Mouse (Mus musculus) CH12.LX (cell line): ENCODE results near the gene Gm5447. TPM values are rescaled to one million over a fixed set of nuclear protein-coding genes. Genes with fewer than 3 reads are reported as not detected.

Experiments
- DNase-seq: peaks from one replicate; pipeline ENCODE4 v3.0.0-alpha.2; 2013; ENCODE audit errors: extremely low read depth
- H3K27ac ChIP-seq: 2 replicates; pipeline ENCODE4 v1.5.1; 2012; ENCODE audit warnings: low read depth, mild to moderate bottlenecking, control low read depth, moderate library complexity; ENCODE audit not compliant: insufficient read depth
- H3K27me3 ChIP-seq: replicated peaks from 2 replicates; pipeline ENCODE3; 2012; ENCODE audit warnings: inconsistent platforms
- H3K36me3 ChIP-seq, 2 experiments: replicated peaks in 1 of 2; 2 replicates each; pipeline versions ENCODE3 to v1.6.1; 2012; ENCODE audit warnings: inconsistent platforms in 1 of 2, low read length in 1 of 2, mild to moderate bottlenecking in 1 of 2, mixed read lengths in 1 of 2, moderate library complexity in 1 of 2; ENCODE audit not compliant: control insufficient read depth in 1 of 2, insufficient read depth in 1 of 2
- H3K4me1 ChIP-seq, 2 experiments: 2 replicates each; pipeline ENCODE4 v1.6.1; 2012; ENCODE audit warnings: inconsistent platforms in 1 of 2, moderate library complexity in 1 of 2; ENCODE audit not compliant: insufficient read depth in 2 of 2, control insufficient read depth in 1 of 2
- H3K4me2 ChIP-seq: 2 replicates; pipeline ENCODE4 v1.6.1; 2012; ENCODE audit warnings: low read depth, mild to moderate bottlenecking, control low read depth; ENCODE audit not compliant: poor library complexity, insufficient read depth, severe bottlenecking
- H3K4me3 ChIP-seq, 3 experiments: fragments of 150-350 bp in 1 of 3; sonication (generic) in 1 of 3; replicated peaks in 1 of 3; 2 replicates each; pipeline versions ENCODE3 to v1.5.1; 2011 to 2012; ENCODE audit warnings: low read depth in 2 of 3, low read length in 2 of 3, mild to moderate bottlenecking in 2 of 3, moderate library complexity in 2 of 3, control low read depth in 1 of 3, improper control_type of control experiment in 1 of 3, inconsistent platforms in 1 of 3, mixed read lengths in 1 of 3; ENCODE audit not compliant: poor library complexity in 1 of 3
- H3K79me2 ChIP-seq: replicated peaks from 2 replicates; pipeline ENCODE4 v1.6.1; 2012; ENCODE audit warnings: mild to moderate bottlenecking, moderate library complexity; ENCODE audit not compliant: control insufficient read depth, poor library complexity, insufficient read depth, severe bottlenecking; ENCODE audit errors: extremely low read depth
- H3K9ac ChIP-seq: 2 replicates; pipeline ENCODE4 v1.6.1; 2012; ENCODE audit warnings: low read depth, mild to moderate bottlenecking, control low read depth, moderate library complexity; ENCODE audit not compliant: insufficient read depth
- H3K9me3 ChIP-seq: replicated peaks from 2 replicates; pipeline ENCODE3; 2012; ENCODE audit warnings: low read length, inconsistent platforms, mixed read lengths
- E2F4 ChIP-seq: IDR thresholded peaks from 2 replicates; pipeline ENCODE4 v1.6.1; 2011; ENCODE audit warnings: low read depth, low read length, improper control_type of control experiment; ENCODE audit not compliant: insufficient replicate concordance
- ELF1 ChIP-seq: IDR thresholded peaks from 2 replicates; pipeline ENCODE4 v1.6.1; 2014; ENCODE audit warnings: low read depth, mild to moderate bottlenecking, inconsistent platforms, low read length, improper control_type of control experiment
- GABPA ChIP-seq: IDR thresholded peaks from 2 replicates; pipeline ENCODE4 v1.6.1; 2012; ENCODE audit warnings: low read depth, low read length, improper control_type of control experiment, inconsistent platforms; ENCODE audit not compliant: insufficient replicate concordance
- JUN ChIP-seq: IDR thresholded peaks from 2 replicates; pipeline ENCODE4 v1.6.1; 2011; ENCODE audit warnings: low read depth, mild to moderate bottlenecking, low read length, improper control_type of control experiment, moderate library complexity; ENCODE audit not compliant: insufficient read depth
- JUND ChIP-seq: conservative IDR thresholded peaks from 2 replicates; pipeline ENCODE4 v1.6.1; 2011; ENCODE audit warnings: low read depth, low read length, improper control_type of control experiment
- MAFK ChIP-seq: IDR thresholded peaks from 2 replicates; pipeline ENCODE4 v1.6.1; 2011; ENCODE audit warnings: low read length, improper control_type of control experiment; ENCODE audit not compliant: insufficient replicate concordance
- MAX ChIP-seq: IDR thresholded peaks from 2 replicates; pipeline ENCODE4 v1.6.1; 2011; ENCODE audit warnings: low read length, improper control_type of control experiment
- MEF2A ChIP-seq: IDR thresholded peaks from 2 replicates; pipeline ENCODE4 v1.6.1; 2014; ENCODE audit warnings: low read depth, mild to moderate bottlenecking, inconsistent platforms, low read length, improper control_type of control experiment, borderline replicate concordance
- MXI1 ChIP-seq: IDR thresholded peaks from 2 replicates; pipeline ENCODE4 v1.6.1; 2011; ENCODE audit warnings: mild to moderate bottlenecking, low read depth, low read length, improper control_type of control experiment
- NELFE ChIP-seq: IDR thresholded peaks from 2 replicates; pipeline ENCODE4 v1.6.1; 2011; ENCODE audit warnings: low read depth, low read length, improper control_type of control experiment
- NRF1 ChIP-seq: IDR thresholded peaks from 2 replicates; pipeline ENCODE4 v1.6.1; 2014; ENCODE audit warnings: low read depth, mild to moderate bottlenecking, inconsistent platforms, low read length, improper control_type of control experiment, moderate library complexity
- PAX5 ChIP-seq: IDR thresholded peaks from 2 replicates; pipeline ENCODE4 v1.6.1; 2012; ENCODE audit warnings: low read length, inconsistent platforms, mixed read lengths
- POLR2A ChIP-seq: IDR thresholded peaks from 2 replicates; pipeline ENCODE4 v1.6.1; 2011; ENCODE audit warnings: low read depth, mild to moderate bottlenecking, improper control_type of control experiment, low read length
- POLR2AphosphoS2 ChIP-seq: IDR thresholded peaks from 2 replicates; pipeline ENCODE4 v1.6.1; 2011; ENCODE audit warnings: low read depth, low read length, improper control_type of control experiment
- RCOR1 ChIP-seq: conservative IDR thresholded peaks from 2 replicates; pipeline ENCODE4 v1.6.1; 2012; ENCODE audit warnings: low read depth, mild to moderate bottlenecking, inconsistent platforms, low read length, improper control_type of control experiment
- SIN3A ChIP-seq: IDR thresholded peaks from 2 replicates; pipeline ENCODE4 v1.6.1; 2012; ENCODE audit warnings: low read length, improper control_type of control experiment, inconsistent platforms
- SMC3 ChIP-seq: IDR thresholded peaks from 2 replicates; pipeline ENCODE4 v1.6.1; 2011; ENCODE audit warnings: low read depth, low read length, improper control_type of control experiment
- USF1 ChIP-seq: IDR thresholded peaks from 2 replicates; pipeline ENCODE4 v1.6.1; 2014; ENCODE audit warnings: low read depth, mild to moderate bottlenecking, inconsistent platforms, low read length, improper control_type of control experiment
- ZC3H11A ChIP-seq: IDR thresholded peaks from 2 replicates; pipeline ENCODE4 v1.6.1; 2012; ENCODE audit warnings: low read depth, mild to moderate bottlenecking, inconsistent platforms, low read length, improper control_type of control experiment
- ZKSCAN1 ChIP-seq: IDR thresholded peaks from 2 replicates; pipeline ENCODE4 v1.6.1; 2012; ENCODE audit warnings: low read depth, inconsistent platforms, low read length, improper control_type of control experiment, borderline replicate concordance
- ZNF384 ChIP-seq: IDR thresholded peaks from 2 replicates; pipeline ENCODE4 v1.6.1; 2012; ENCODE audit warnings: low read depth, low read length, improper control_type of control experiment, inconsistent platforms
- dilution Hi-C: fragments of 300-500 bp; cut with MboI; formaldehyde crosslinking; loops from 2 replicates; pipeline ENCODE4 v1.14.3; 2020; ENCODE audit warnings: low sequenced_read_pairs; ENCODE audit not compliant: extremely low pct_unique_long_range_greater_than_20kb, extremely low pct_ligation_motif_present
- in situ Hi-C: fragments of 300-500 bp; cut with MboI; formaldehyde crosslinking; loops from 3 replicates; pipeline ENCODE4 v1.14.3; 2019; ENCODE audit warnings: low sequenced_read_pairs, low pct_ligation_motif_present, low pct_unique_long_range_greater_than_20kb, mixed read lengths
- polyA plus RNA-seq: library from polyadenylated mRNA; unstranded; fragments of >175 nt; gene quantifications from 2 replicates; pipeline ENCODE4 v1.2.1, GENCODE M21; 2012; ENCODE audit warnings: low read depth; ENCODE audit not compliant: insufficient read length
- total RNA-seq, 2 experiments: library from RNA; depleted of rRNA; stranded (reverse); fragments of 300-350 nt in 1 of 2; fragments of >200 nt in 1 of 2; gene quantifications; 2 replicates each; pipeline ENCODE4 v1.2.3; 2012 to 2014

Gm5447 gene
- total and polyA plus RNA-seq, 3 experiments = not detected

- no peaks in the 10 kb centered on the region for H3K36me3 ChIP-seq
- no peak overlapping the region for H3K27ac ChIP-seq
- H3K4me1 ChIP-seq = peaks cover 4 to 22% of the 10 kb centered on the region in 2 experiments; a peak in 3 of 4 replicates
- no peak overlapping the region for H3K4me2 ChIP-seq
- TF ChIP-seq ZNF384 (no peak), MAFK (no peak), E2F4 (no peak), JUN (no peak), POLR2AphosphoS2 (no peak), JUND (no peak), MXI1 (no peak), RCOR1 (no peak), ELF1 (no peak)
- no peak for DNase-seq
- no peak overlapping the region for H3K9ac ChIP-seq
- in situ Hi-C loops (no loop called here), dilution Hi-C loops (no loop called here)
- no peaks in the 10 kb centered on the region for H3K9me3 ChIP-seq
- no peak overlapping the region for H3K4me3 ChIP-seq
- no peaks in the 10 kb centered on the region for H3K27me3 ChIP-seq
- H3K79me2 ChIP-seq = no peaks in the 10 kb centered on the region
These were observed 13.7 kb downstream of the Gm5447 start for GRCm38 (mm10) chr13:30987686-30988085.

GRCm38 (mm10) chr13:30989710-30990109 is 15.7 kb downstream of the Gm5447 start:
- peaks cover 6 to 21% of the 10 kb centered on the region in 2 experiments; a peak in 3 of 4 replicates for H3K4me1 ChIP-seq
- no peak overlapping the region for H3K4me2 ChIP-seq
- no peak for DNase-seq
- TF ChIP-seq MAX (no peak), ZKSCAN1 (no peak), POLR2A (no peak), POLR2AphosphoS2 (no peak), MEF2A (no peak), GABPA (no peak), ZC3H11A (no peak), SIN3A (no peak), SMC3 (no peak), PAX5 (no peak), NELFE (no peak), ZNF384 (no peak), USF1 (no peak), NRF1 (no peak)
- TF ChIP-seq, all 38 proteins: peak for 0
- H3K9me3 ChIP-seq = no peaks in the 10 kb centered on the region
- H3K79me2 ChIP-seq = no peaks in the 10 kb centered on the region
- dilution Hi-C loops (no loop called here), in situ Hi-C loops (no loop called here)
- H3K36me3 ChIP-seq = no peaks in the 10 kb centered on the region
- no peaks in the 10 kb centered on the region for H3K27me3 ChIP-seq
- H3K27ac ChIP-seq = no peak overlapping the region
- H3K4me3 ChIP-seq = no peak overlapping the region
- H3K9ac ChIP-seq = no peak overlapping the region
